Mouse (Mus musculus) cortical plate, adult 2 months (tissue): ENCODE results near the gene Nelfe.

ENCODE experiments used
- CTCF ChIP-seq: fragments of 200-500 bp; IDR thresholded peaks from 2 replicates; pipeline ENCODE4 v1.5.1; 2011; ENCODE audit warnings: mild to moderate bottlenecking, control low read depth, low read length; ENCODE audit not compliant: insufficient read depth; ENCODE audit errors: extremely low read depth
- POLR2A ChIP-seq: fragments of 200-500 bp; IDR thresholded peaks from 2 replicates; pipeline ENCODE4 v1.6.1; 2011; ENCODE audit warnings: mild to moderate bottlenecking, low read length, control low read depth; ENCODE audit not compliant: insufficient read depth; ENCODE audit errors: extremely low read depth

DNA sequence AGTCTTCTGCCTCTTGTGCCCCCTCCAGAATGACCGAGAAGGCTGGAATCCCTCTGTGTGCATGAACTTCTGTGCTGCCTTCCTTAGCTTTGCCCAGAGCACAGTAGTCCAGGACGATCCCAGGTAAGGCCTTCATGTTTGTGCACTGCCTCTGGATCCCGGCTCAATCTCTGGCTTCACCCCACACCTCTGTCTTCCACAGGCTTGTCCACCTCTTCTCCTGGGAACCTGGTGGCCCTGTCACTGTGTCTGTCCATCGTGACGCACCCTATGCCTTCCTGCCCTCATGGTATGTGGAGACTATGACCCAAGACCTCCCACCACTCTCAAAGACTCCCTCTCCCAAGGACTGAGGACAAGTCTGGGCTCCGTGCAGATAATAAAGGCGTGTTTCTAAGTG lies 11.4 kb upstream of the Nelfe start:
- TF ChIP-seq CTCF (no peak), POLR2A (no peak)
